Mouse (Mus musculus) frontal cortex, postnatal 36 days (tissue): Measurements from ENCODE around the gene Spred2.

Experiments
- DNase-seq, 2 experiments: peaks; one replicate each; pipeline ENCODE4 v3.0.0; 2022; ENCODE audit warnings: low spot score in 2 of 2

The Spred2 gene

DNA sequence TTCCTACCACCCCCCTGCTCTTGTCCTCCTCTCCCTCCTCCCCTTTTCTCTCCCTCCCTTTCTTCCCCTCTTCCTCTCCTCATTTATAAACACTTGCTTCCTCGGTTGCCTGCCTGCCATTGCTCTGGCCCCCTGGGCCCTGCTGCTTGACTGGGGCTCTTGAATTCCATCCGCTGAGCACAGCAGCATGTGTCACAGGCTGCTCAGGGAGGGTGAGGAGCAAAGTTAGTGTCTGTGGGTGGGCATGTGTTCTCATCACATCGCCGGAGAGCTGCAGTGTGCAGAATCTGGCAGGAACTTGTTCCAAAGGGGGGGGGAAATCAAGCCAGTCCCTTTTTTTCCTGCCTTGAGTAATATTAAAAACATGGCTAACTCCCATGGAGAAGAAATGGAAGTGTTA is 59.1 kb downstream of the Spred2 start:
- DNase-seq = peak; percentile 50 to 61

DNA sequence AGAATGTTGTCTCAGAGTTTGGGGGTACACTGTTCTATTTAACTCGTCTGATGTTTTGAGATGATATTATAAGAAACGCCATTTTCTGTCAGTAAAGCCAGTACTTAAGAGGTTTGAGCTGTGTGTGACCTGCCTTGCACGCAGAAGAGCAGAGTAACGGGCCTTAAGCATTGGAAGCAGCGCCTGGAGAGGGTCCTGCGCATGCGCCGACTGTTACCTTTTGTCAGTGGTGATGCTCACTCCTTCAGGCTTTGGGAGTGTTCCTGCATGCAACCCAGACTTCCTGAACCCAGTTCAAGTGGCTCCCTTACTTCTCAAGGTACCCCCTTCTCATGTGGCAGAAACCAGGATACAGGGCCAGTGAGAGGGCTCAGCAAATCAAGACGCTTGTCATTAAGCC is 59.9 kb downstream of the Spred2 start:
- no peak for DNase-seq

- DNase-seq = no peak
Measured at GRCm38 (mm10) chr11:19985283-19985854, 61.2 kb downstream of the Spred2 start.

- no peak for DNase-seq
Measured at GRCm38 (mm10) chr11:19986443-19986861, 62.3 kb downstream of the Spred2 start.

- no peak for DNase-seq
Measured at GRCm38 (mm10) chr11:19986871-19987755, 62.9 kb downstream of the Spred2 start.

- no peak for DNase-seq
Measured at GRCm38 (mm10) chr11:19987756-19988091, 63.5 kb downstream of the Spred2 start.

- no peak for DNase-seq
Measured at GRCm38 (mm10) chr11:19988224-19988623, 64.0 kb downstream of the Spred2 start.

DNA sequence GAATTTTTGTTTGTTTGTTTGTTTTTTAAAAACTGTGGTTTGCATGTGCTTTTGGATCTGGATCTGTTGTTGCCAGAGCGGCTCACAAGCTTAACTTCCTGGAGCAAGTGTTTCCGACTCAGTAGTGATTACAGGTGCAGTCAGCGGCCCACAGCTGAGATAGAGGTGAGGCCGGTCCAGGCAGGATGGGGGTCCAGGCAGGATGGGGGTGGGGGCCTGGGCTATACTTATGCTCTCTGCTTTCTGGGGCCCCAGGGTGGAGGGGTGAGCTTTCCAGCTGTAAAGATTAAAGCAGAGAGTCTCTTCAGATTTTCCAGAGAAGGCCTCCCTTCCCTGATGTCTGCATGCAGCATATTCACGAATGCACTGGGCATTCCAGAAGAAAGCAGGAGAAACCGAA is 64.5 kb downstream of the Spred2 start:
- no peak for DNase-seq

DNA sequence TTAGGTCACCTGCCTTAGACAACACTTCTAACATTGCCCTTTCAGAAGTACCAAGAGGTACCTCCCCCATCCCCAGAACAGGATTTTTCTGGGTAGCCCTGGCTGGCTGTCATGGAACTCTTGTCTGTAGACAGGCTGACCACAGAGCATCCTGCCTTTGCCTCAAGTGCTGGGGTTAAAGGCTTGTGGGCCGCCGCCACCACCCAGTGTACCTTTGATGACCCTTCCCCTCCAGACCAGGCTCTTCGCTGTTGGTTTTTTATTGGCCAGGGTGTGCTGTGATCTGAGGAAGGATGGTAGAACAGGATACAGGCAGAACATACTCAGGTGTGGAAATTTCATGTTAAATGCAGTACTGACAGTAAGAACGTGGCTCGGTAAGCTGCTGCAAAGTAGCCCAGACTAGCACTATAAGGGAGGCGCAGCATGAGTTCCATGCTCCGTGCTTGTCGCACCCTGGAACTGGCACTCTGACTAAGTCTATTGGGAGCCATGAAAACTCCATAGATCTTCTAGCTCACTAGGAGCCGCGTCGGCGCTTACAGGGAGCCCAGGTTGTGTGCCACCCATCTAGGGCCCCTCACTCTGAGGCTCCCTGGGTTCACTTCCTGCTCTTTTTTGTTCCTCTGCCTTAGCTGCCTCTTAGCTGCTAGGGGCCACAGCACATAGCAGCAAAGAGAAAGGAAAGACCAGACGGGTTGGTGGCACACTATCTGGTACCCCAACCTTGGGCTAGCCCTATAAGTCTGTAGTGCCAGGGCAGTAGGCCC is 65.2 kb downstream of the Spred2 start:
- no peak for DNase-seq

- DNase-seq = no peak
Measured at GRCm38 (mm10) chr11:19990731-19991130, 66.6 kb downstream of the Spred2 start.

GRCm38 (mm10) chr11:19991303-19991976 is 67.3 kb downstream of the Spred2 start:
- DNase-seq = no peak

DNA sequence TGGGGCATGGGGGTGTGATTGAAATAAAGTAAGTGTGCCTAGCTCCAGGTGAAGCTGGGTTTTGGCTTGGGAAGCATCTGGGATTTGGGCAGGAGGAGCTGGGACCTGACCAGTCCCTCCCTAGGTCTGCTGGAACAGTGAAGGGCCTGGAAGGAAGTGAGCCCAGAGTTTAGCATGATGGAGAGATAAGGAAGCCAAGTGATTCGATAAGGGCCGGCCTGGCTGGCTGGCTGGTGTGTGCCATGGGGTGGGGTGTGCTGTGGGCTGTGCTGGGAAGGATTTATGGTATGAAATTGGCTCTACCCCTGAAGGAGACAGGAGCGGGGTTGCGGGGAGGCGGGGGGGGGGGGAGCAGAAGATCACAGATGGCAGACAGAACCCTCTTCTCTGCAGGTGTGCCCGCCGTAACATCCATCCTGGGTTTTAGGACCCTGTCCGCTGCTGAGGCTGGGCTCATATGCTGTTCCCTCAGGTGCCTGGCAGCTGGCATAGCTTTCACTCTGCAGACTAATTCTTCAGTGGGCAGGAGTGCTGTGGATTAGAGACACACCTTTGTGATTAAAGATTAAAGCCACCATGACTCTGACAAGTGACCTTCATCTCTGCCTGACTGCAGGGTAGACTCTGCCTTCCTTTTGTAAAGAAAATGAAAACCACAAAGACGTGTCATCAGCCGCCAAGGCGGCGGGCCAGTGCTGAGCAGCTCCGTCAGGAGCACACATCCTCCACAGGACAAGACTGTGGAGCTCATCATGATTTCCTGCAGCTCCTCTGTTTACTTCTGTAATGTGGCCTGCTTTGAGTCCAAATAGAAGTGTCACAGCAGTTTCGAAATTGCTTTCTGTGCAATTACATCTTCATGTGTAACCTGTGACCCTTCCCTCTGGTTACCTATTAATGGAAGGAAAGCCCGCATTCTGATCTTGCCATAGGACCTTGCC is 68.4 kb downstream of the Spred2 start:
- no peak for DNase-seq

DNA sequence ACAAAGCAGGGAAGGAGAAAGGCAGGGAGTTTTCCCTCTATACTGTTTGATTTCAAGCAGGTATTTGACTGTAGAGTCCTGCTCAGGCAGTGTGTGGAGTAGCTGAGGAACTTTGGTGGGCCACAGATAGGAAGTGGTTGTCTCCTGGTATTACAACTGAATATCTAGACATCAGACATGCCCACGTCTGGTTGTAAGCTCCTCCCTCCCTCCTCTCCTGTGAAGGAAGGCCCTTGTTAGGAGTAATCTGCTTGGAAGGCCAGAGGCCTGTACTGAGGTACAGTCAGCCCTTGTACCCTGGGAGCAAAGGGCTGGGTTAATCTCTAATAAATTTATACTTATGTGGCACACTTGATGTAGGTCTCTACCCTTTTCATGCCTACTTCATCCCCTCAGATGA is 69.6 kb downstream of the Spred2 start:
- DNase-seq = no peak

GRCm38 (mm10) chr11:19994262-19994790 is 70.2 kb downstream of the Spred2 start:
- no peak for DNase-seq

GRCm38 (mm10) chr11:19997940-19998339 is 73.8 kb downstream of the Spred2 start:
- no peak for DNase-seq

DNA sequence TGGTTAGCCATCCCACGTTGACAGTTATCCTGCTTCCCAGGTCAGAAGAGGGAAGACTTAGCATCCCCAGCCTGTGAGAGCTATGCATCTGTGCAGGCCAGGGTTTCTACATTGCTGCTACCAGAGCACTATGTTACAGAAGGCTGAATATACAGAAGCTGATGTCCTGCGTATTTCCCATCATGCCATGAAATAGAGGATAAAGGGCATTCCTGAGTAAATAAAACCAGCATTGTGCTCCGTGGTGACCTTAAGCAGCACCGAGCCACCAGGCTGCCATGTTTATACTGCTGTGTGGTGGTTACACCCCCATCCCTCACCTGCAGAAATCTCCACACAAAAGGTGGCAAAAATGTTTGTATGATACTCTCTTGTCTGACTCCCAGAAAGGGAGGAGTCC is 78.7 kb downstream of the Spred2 start:
- DNase-seq = no peak

- DNase-seq = no peak
Measured at GRCm38 (mm10) chr11:20007701-20008100, 83.5 kb downstream of the Spred2 start.

GRCm38 (mm10) chr11:20011210-20011978 is 87.2 kb downstream of the Spred2 start:
- no peak for DNase-seq

GRCm38 (mm10) chr11:20013366-20013765 is 89.2 kb downstream of the Spred2 start:
- no peak for DNase-seq

DNA sequence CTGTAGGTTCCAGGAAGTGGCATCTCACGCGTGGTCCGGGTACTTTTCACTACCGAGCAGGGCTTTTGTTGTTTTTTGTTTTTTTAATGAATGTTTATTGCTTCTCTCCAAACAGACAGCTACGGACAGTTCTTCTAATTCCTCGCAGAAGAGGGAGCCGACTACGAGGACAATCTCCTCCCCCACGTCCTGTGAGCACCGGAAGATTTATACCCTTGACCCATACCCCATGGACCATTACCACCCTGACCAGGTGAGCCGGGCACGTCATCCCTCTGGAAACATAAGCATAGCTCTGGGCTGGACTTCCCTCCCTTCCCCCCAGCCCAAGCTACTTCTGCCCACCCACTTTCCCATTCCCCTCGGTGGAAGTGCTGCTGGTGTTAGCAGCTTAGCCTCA is 93.8 kb downstream of the Spred2 start:
- no peak for DNase-seq
